Mouse (Mus musculus) kidney, adult 2 months (tissue): ENCODE measurements at regions not wholly inside any gene's neighbourhood (a gene's known extent, or its start where the extent isn't known, plus 50 kb on each side); places are given as distances from the start of the nearest gene placed in this dataset.

Source experiments
- CTCF ChIP-seq: fragments of 200-500 bp; conservative IDR thresholded peaks from 2 replicates; pipeline ENCODE4 v1.5.1; 2011; ENCODE audit warnings: low read depth, mild to moderate bottlenecking, control low read depth, low read length, moderate library complexity, mixed read lengths; ENCODE audit not compliant: insufficient read depth, insufficient read length
- POLR2A ChIP-seq: fragments of 200-500 bp; IDR thresholded peaks from one replicate; pipeline ENCODE4 v1.6.1; 2011; ENCODE audit warnings: low read depth, low read length, control low read depth

DNA sequence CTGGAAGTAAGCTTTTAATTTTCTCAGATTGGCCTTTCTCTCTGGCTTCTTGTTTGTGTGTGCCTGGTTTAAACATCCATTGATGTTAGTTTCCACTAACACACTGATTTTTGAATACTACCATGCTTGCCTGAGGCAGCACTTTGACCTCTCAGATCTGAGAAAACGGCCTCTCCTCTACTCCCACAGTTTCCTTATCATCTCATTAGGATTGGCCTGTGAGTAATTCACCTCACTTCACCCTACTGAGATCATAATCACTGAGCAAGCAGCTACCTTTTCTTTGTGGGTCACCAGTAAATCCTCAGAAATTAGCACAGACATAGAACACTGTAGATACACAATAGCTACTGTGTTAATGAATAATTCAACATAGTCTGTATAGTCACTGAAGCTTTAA lies 74.5 kb upstream of the Far2 start:
- TF ChIP-seq CTCF (no peak), POLR2A (no peak)
